Mouse (Mus musculus) left cerebral cortex, postnatal 14 days (tissue): ENCODE results near the gene Rpl5. TPM values are rescaled to one million over a fixed set of nuclear protein-coding genes. Genes with fewer than 3 reads are reported as not detected.

Source experiments
- DNase-seq, 2 experiments: peaks; one replicate each; pipeline ENCODE4 v3.0.0; 2021 to 2022; ENCODE audit warnings: low spot score in 2 of 2, mixed read lengths in 1 of 2
- intact Hi-C: fragments of 180-260 bp; cut with DNase I; formaldehyde crosslinking; loops from one replicate; pipeline ENCODE4 v1.15.1; 2025
- long read RNA-seq, 2 experiments: library from polyadenylated mRNA; stranded (forward); transcript quantifications; one replicate each; pipeline ENCODE4 v2.0.0; 2021
- total RNA-seq, 2 experiments: library from RNA; stranded (reverse); gene quantifications; 2 replicates each; pipeline ENCODE4 v1.2.3; 2021

Rpl5 gene
- total RNA-seq: 10 to 100 TPM; 82.2 to 89.6 TPM
- long read RNA-seq, experiment 1, transcript Rpl5-201 (8 exons, 2,045 nt): minor isoform, 69 of 245 reads
- long read RNA-seq, experiment 1, transcript Rpl5-204 (3 exons, 1,024 nt): major isoform, 167 of 245 reads
- long read RNA-seq, experiment 1, partial matches to known transcripts: 2 of 245 reads
- long read RNA-seq, experiment 1, other reads (novel, unspliced or antisense): 6 of 245 reads
- long read RNA-seq, experiment 2, transcript Rpl5-201 (8 exons, 2,045 nt): minor isoform, 55 of 194 reads
- long read RNA-seq, experiment 2, transcript Rpl5-204 (3 exons, 1,024 nt): major isoform, 132 of 194 reads
- long read RNA-seq, experiment 2, partial matches to known transcripts: 3 of 194 reads
- long read RNA-seq, experiment 2, other reads (novel, unspliced or antisense): 3 of 194 reads

GRCm38 (mm10) chr5:107900206-107901013, at the start of gene Rpl5:
Rpl5 (plus strand) TSS chr5:107900502.
- intact Hi-C loops: loop anchor here (5.0 kb wide), 1 partner anchor 33 kb away; no protein-coding TSS in a partner anchor
- peak; percentile 97 to 99 for DNase-seq

GRCm38 (mm10) chr5:107853807-107854206, 46.5 kb upstream of the Rpl5 start:
- intact Hi-C loops: no loop called here
- DNase-seq: peak in 1 of 2 experiments; percentile 19

GRCm38 (mm10) chr5:107854556-107854955, 45.7 kb upstream of the Rpl5 start:
- intact Hi-C loops: no loop called here
- no peak for DNase-seq

GRCm38 (mm10) chr5:107855546-107855945, 44.8 kb upstream of the Rpl5 start:
- DNase-seq: no peak
- intact Hi-C loops: no loop called here

GRCm38 (mm10) chr5:107858963-107859362, 41.3 kb upstream of the Rpl5 start:
- intact Hi-C loops: no loop called here
- DNase-seq: no peak

GRCm38 (mm10) chr5:107863971-107864370, 36.3 kb upstream of the Rpl5 start:
- intact Hi-C loops: no loop called here
- no peak for DNase-seq

GRCm38 (mm10) chr5:107866127-107867126, 33.9 kb upstream of the Rpl5 start:
- intact Hi-C loops: loop anchor here (5.0 kb wide), 1 partner anchor 36 kb away; the partner anchor contains the start of gene Rpl5
- no peak for DNase-seq

- intact Hi-C loops: loop anchor here (5.0 kb wide), 1 partner anchor 34 kb away; the partner anchor contains the start of gene Rpl5
- DNase-seq: peak in 1 of 2 experiments; percentile 40
Measured at GRCm38 (mm10) chr5:107867970-107868904, 32.1 kb upstream of the Rpl5 start.

GRCm38 (mm10) chr5:107868905-107869424, 31.3 kb upstream of the Rpl5 start:
- intact Hi-C loops: loop anchor here (5.0 kb wide), 1 partner anchor 33 kb away; the partner anchor contains the start of gene Rpl5
- peak; percentile 80 to 86 for DNase-seq

- no peak for DNase-seq
- intact Hi-C loops: loop anchor here (5.0 kb wide), 1 partner anchor 33 kb away; the partner anchor contains the start of gene Rpl5
Measured at GRCm38 (mm10) chr5:107869701-107870100, 30.6 kb upstream of the Rpl5 start.

GRCm38 (mm10) chr5:107873330-107873729, 27.0 kb upstream of the Rpl5 start:
- intact Hi-C loops: no loop called here
- DNase-seq: no peak

- DNase-seq: peak in 1 of 2 experiments; percentile 31
- intact Hi-C loops: no loop called here
Measured at GRCm38 (mm10) chr5:107873886-107874302, 26.4 kb upstream of the Rpl5 start.

GRCm38 (mm10) chr5:107874561-107875260, 25.6 kb upstream of the Rpl5 start, which contains the start of gene Evi5:
Evi5 (minus strand) TSS chr5:107875107.
- peak in 1 of 2 experiments; percentile 32 for DNase-seq
- intact Hi-C loops: no loop called here

- intact Hi-C loops: no loop called here
Measured at GRCm38 (mm10) chr5:107875261-107875611, 25.1 kb upstream of the Rpl5 start.

GRCm38 (mm10) chr5:107877053-107877452, 23.2 kb upstream of the Rpl5 start:
- intact Hi-C loops: no loop called here

More at GRCm38 (mm10) chr5:107875261-107875611, 25.1 kb upstream of the Rpl5 start:
- DNase-seq: no peak

GRCm38 (mm10) chr5:107880710-107881109, 19.6 kb upstream of the Rpl5 start:
- no peak for DNase-seq
- intact Hi-C loops: no loop called here

More at GRCm38 (mm10) chr5:107877053-107877452, 23.2 kb upstream of the Rpl5 start:
- DNase-seq: no peak
